Mouse (Mus musculus) kidney, adult 2 months (tissue): Measurements from ENCODE around the gene Vmn1r204. TPM values are rescaled to one million over a fixed set of nuclear protein-coding genes. Genes with fewer than 3 reads are reported as not detected.
"Not testable (repeated sequence)": the region's sequence is repeated elsewhere in the genome, so short reads cannot be mapped to it uniquely, and the experiment has no call there.

ENCODE experiments used
- DNase-seq: peaks from one replicate; pipeline ENCODE4 v3.0.0; 2021
- H3K27ac ChIP-seq: fragments of 200-500 bp; 2 replicates; pipeline ENCODE4 v1.5.1; 2012; ENCODE audit warnings: low read depth, low read length, control low read depth, inconsistent platforms; ENCODE audit not compliant: insufficient read depth
- H3K27me3 ChIP-seq: fragments of 200-500 bp; replicated peaks from 2 replicates; pipeline ENCODE4 v1.6.1; 2012; ENCODE audit warnings: mild to moderate bottlenecking, moderate library complexity, low read length, inconsistent platforms; ENCODE audit not compliant: control insufficient read depth, insufficient read depth
- H3K36me3 ChIP-seq: fragments of 200-500 bp; 2 replicates; pipeline ENCODE4 v1.6.1; 2012; ENCODE audit warnings: mild to moderate bottlenecking, moderate library complexity, low read length, inconsistent platforms; ENCODE audit not compliant: control insufficient read depth, insufficient read depth
- H3K4me1 ChIP-seq: fragments of 200-500 bp; 2 replicates; pipeline ENCODE4 v1.6.1; 2011; ENCODE audit warnings: low read length; ENCODE audit not compliant: control insufficient read depth, insufficient read depth
- H3K4me3 ChIP-seq: fragments of 200-500 bp; 2 replicates; pipeline ENCODE4 v1.5.1; 2011; ENCODE audit warnings: mild to moderate bottlenecking, low read depth, low read length, control low read depth; ENCODE audit not compliant: insufficient read depth
- CTCF ChIP-seq: fragments of 200-500 bp; conservative IDR thresholded peaks from 2 replicates; pipeline ENCODE4 v1.5.1; 2011; ENCODE audit warnings: low read depth, mild to moderate bottlenecking, control low read depth, low read length, moderate library complexity, mixed read lengths; ENCODE audit not compliant: insufficient read depth, insufficient read length
- POLR2A ChIP-seq: fragments of 200-500 bp; IDR thresholded peaks from one replicate; pipeline ENCODE4 v1.6.1; 2011; ENCODE audit warnings: low read depth, low read length, control low read depth
- WGBS: fragments of 180-500 bp; shearing (Covaris S2); methylation state at CpG from one replicate; pipeline ENCODE4 v1.1.7; 2018; 5-methylcytosine and 5-hydroxymethylcytosine counted together
- polyA plus RNA-seq: library from polyadenylated mRNA; depleted of rRNA; stranded (reverse); fragments of >200 nt; gene quantifications from 2 replicates; pipeline ENCODE4 v1.2.3, GENCODE M21; 2012; rRNA removed

Vmn1r204 gene
- not detected in 2 replicates for polyA plus RNA-seq

- 60% methylated on average over 1 of the region's 1 CpGs for WGBS
Measured at GRCm38 (mm10) chr13:22552898-22553297, at the start of gene Vmn1r204. Gene Vmn1r204 (plus strand): TSS chr13:22553198.

GRCm38 (mm10) chr13:22505281-22505680 lies 47.7 kb upstream of the Vmn1r204 start, which contains the start of gene Vmn1r202:
Gene Vmn1r202 (minus strand): TSS chr13:22505381.
- DNase-seq, result no peak
- H3K4me3 ChIP-seq, result no peak within 1 kb of the TSS
- no peaks in the 10 kb centered on the region for H3K4me1 ChIP-seq
- TF ChIP-seq POLR2A, result no peak
- TF ChIP-seq CTCF, result no peak
- no peaks in the 10 kb centered on the region for H3K27me3 ChIP-seq
- no peaks in the 10 kb centered on the region for H3K36me3 ChIP-seq
- H3K27ac ChIP-seq, result no peak within 1 kb of the TSS

More at GRCm38 (mm10) chr13:22552898-22553297, at the start of gene Vmn1r204:
- H3K4me1 ChIP-seq, H3K4me3 ChIP-seq, H3K36me3 ChIP-seq, H3K27me3 ChIP-seq, DNase-seq, H3K27ac ChIP-seq: not testable (repeated sequence)

- TF ChIP-seq CTCF (no peak), POLR2A (no peak)
- Histone ChIP-seq H3K27me3 (no peaks in the 10 kb centered on the region), H3K4me3 (no peak within 1 kb of the TSS), H3K4me1 (no peaks in the 10 kb centered on the region), H3K27ac (no peak within 1 kb of the TSS), H3K36me3 (no peaks in the 10 kb centered on the region)
- no peak for DNase-seq
Measured at GRCm38 (mm10) chr13:22517814-22518213, 35.2 kb upstream of the Vmn1r204 start, which contains the start of gene Vmn1r203. Gene Vmn1r203 (plus strand): TSS chr13:22518114.

GRCm38 (mm10) chr13:22574911-22575310 lies 21.9 kb downstream of the Vmn1r204 start:
- H3K4me1 ChIP-seq, result not testable (repeated sequence)

GRCm38 (mm10) chr13:22583336-22583735 lies 30.3 kb downstream of the Vmn1r204 start:
- not testable (repeated sequence) for H3K27me3 ChIP-seq, H3K4me1 ChIP-seq, H3K4me3 ChIP-seq, H3K27ac ChIP-seq, DNase-seq, H3K36me3 ChIP-seq
- 78% methylated on average over 14 of the region's 14 CpGs for WGBS

More at GRCm38 (mm10) chr13:22574911-22575310, 21.9 kb downstream of the Vmn1r204 start:
- not testable (repeated sequence) for H3K27me3 ChIP-seq, H3K36me3 ChIP-seq, DNase-seq, H3K4me3 ChIP-seq, H3K27ac ChIP-seq
- WGBS, result 77% methylated on average over 3 of the region's 3 CpGs

GRCm38 (mm10) chr13:22592900-22593299 lies 39.9 kb downstream of the Vmn1r204 start, which contains the start of gene Vmn1r205:
Gene Vmn1r205 (minus strand): TSS chr13:22593000.
- Histone ChIP-seq H3K4me3 (no peak within 1 kb of the TSS), H3K27ac (no peak within 1 kb of the TSS), H3K27me3 (no peaks in the 10 kb centered on the region), H3K36me3 (no peaks in the 10 kb centered on the region), H3K4me1 (no peaks in the 10 kb centered on the region)
- 80% methylated on average over 3 of the region's 3 CpGs for WGBS
- DNase-seq, result no peak
- no peak for TF ChIP-seq CTCF

Other genes starting within 250 kb of the Vmn1r204 start
- gene Vmn1r197, start 228.6 kb upstream of the Vmn1r204 start, polyA plus RNA-seq, result not detected in 2 replicates
- not detected in 2 replicates for gene Vmn1r198, start 202.8 kb upstream of the Vmn1r204 start, polyA plus RNA-seq
- not detected in 2 replicates for gene Vmn1r199, start 173.4 kb upstream of the Vmn1r204 start, polyA plus RNA-seq
- gene Vmn1r200, start 162.8 kb upstream of the Vmn1r204 start, polyA plus RNA-seq, result not detected in 2 replicates
- gene Vmn1r201, start 81.3 kb upstream of the Vmn1r204 start, polyA plus RNA-seq, result not detected in 2 replicates
- gene Vmn1r202, start 47.8 kb upstream of the Vmn1r204 start, polyA plus RNA-seq, result not detected in 2 replicates
- not detected in 2 replicates for gene Vmn1r203, start 35.1 kb upstream of the Vmn1r204 start, polyA plus RNA-seq
- not detected in 2 replicates for gene Vmn1r205, start 39.8 kb downstream of the Vmn1r204 start, polyA plus RNA-seq
- not detected in 2 replicates for gene Vmn1r206, start 71.1 kb downstream of the Vmn1r204 start, polyA plus RNA-seq
- not detected in 2 replicates for gene Vmn1r207-ps, start 176.4 kb downstream of the Vmn1r204 start, polyA plus RNA-seq
- gene Vmn1r208, start 224.2 kb downstream of the Vmn1r204 start, polyA plus RNA-seq, result not detected in 2 replicates